Mouse (Mus musculus): ENCODE results near the gene Tcp10a.
A peak's percentile ranks its signal among the peaks of the same experiment; 100 is the strongest.
"Not testable (repeated sequence)": the region's sequence is repeated elsewhere in the genome, so short reads cannot be mapped to it uniquely, and the experiment has no call there.

The Tcp10a gene

DNA sequence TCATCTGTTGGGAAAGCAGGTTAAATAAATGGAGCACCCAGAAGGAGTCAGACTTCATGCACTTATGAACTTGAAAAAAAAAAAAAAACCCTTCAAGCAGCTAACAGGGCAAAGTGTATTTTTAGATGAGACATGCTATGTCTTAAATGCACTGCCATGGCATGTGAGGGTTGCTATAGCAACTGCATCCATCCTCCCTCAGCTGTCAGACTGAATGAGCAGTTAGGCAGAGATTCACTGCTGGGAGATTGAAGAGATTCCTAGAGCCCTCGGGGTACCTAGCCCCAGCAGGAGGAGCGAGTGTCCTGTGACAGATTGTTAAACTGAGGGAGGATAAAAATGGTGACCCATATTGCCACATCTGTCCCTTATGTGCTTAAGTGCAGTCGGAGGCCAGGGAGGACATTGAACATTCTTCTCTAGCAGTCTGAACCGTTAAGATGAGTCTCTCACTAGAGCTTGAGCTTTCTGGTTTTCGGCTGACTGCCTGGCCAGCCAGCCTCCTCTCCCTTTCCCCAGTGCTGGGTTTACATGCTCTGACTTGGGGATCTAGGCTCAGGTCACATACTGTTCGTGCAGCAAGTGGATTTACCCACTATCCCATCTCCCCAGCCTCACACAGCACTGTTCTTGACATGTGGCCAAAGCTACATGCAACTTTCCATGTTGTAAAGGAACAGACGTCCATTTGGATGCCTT, 42.4 kb downstream of the Tcp10a start:
- DNase-seq (ENCODE audit: inconsistent age in 2 of 2, low spot score in 1 of 2) = not testable (repeated sequence)

DNA sequence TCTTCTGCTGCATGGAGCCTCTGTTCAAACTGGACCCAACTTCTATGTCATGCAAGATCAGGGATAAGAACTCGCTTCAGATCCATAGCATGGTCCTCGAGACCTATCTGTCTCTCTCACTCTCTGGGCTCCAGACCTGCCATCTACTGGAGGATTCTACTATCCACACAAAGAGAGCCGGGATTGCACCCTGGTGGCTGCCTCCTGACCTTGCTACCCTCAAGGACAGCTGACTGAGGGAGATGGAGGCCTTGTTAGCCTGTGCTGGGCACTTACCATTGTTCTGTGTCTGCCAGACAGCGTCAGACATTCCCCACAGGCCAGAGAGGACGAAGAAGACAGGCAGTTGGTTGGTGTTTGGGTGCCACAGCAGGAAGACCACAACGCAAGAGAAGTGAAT, 45.0 kb downstream of the Tcp10a start:
- peak; percentile 60 to 81 for DNase-seq (ENCODE audit: inconsistent age in 2 of 2, low spot score in 1 of 2)

DNA sequence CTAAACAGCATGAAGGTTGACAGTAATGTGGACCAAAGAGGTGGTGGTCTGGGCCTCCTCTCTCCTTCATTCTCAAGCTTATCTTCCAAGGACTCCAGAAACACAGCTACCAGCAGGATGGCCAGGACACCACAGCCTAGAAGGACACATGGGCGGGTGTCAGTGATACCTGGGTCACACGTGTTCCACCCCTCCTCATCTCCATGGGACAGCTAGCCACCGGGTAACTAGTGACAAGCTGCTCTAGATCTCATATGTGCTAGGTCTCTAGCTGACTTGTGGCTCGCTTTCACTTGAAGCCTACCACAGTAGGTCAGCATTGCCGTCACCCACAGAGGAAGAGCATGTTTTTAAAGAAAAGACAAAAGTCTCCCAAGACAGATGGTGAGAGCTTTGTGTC, 47.4 kb downstream of the Tcp10a start, which contains the start of gene Gm49630:
Gene Gm49630, minus strand, starts transcription at position 101 of the 400 bp plus-strand sequence.
- not testable (repeated sequence) for DNase-seq (ENCODE audit: inconsistent age in 2 of 2, low spot score in 1 of 2)

DNA sequence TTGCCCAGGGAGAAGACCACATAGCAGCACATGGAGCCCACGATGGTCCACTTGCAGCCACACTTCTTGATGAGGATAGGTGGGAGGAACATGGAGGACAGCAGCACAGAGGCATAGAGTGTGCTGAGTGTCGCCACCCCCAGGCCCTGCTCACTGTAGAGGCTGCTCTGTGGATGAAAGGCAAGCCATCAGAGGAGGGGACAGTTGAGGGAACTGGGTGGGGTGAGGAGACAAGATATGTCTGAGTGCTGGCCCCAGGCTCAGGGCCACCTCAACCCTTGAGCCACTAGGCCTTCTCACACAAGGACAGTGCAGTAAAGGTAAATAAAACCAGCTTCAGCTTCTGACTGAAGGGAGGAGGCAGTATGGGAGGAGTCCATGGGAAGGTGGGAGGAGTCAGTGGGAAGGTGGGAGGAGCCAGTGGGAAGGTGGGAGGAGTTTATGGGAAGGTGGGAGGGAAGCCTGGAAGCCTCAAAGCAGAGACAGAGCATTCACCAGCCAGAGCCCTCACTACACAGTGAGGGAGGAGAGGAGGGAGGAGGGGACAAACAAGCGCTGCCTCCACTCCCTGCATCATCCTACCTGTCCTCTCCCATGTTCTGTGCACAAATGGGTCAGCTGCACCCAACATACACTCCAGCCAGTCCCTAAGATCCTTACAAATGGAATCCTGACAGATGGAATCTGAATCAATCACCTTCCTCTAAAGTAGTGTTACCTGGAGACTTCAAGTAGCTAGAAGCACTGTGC, 52.7 kb downstream of the Tcp10a start:
- DNase-seq (ENCODE audit: inconsistent age in 2 of 2, low spot score in 1 of 2) = not testable (repeated sequence)

DNA sequence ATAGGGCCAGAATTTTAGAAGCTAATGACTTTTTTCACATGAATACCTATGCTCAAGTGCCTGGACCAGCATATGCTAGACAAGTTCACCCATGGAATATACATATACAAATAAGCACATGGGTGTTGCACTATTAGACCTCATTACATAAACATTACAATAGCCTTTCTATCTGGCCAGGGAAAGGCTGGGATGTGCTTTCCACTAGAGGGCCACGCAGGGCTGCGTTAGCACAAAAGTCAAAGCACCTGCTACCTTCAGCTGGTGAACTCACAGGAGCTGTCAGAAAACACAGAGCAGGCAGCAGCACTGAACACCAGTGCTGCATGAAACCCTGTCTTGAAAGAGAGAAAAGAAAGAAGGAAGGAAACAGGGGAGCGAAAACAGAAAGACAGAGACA, 53.5 kb downstream of the Tcp10a start:
- not testable (repeated sequence) for DNase-seq (ENCODE audit: inconsistent age in 2 of 2, low spot score in 1 of 2)

DNA sequence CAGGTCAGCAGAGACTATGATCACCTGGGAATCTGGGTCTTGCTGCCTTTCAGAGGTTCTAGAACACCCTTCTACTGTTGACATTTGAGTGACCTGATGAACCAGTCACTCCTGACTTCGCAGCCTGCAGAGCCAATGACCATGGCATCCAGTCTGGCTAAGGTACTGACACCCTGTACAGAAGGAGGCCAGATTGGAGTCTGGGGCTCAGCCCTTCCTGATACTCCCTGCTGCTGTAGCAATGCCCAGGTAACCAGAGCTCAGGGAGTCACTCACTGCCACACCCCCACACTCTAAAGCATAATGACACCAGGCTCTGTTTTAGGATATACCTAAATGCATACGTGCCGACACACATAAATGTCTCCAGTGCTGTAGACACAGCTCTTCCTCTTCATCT, 58.3 kb downstream of the Tcp10a start:
- not testable (repeated sequence) for DNase-seq (ENCODE audit: inconsistent age in 2 of 2, low spot score in 1 of 2)

DNA sequence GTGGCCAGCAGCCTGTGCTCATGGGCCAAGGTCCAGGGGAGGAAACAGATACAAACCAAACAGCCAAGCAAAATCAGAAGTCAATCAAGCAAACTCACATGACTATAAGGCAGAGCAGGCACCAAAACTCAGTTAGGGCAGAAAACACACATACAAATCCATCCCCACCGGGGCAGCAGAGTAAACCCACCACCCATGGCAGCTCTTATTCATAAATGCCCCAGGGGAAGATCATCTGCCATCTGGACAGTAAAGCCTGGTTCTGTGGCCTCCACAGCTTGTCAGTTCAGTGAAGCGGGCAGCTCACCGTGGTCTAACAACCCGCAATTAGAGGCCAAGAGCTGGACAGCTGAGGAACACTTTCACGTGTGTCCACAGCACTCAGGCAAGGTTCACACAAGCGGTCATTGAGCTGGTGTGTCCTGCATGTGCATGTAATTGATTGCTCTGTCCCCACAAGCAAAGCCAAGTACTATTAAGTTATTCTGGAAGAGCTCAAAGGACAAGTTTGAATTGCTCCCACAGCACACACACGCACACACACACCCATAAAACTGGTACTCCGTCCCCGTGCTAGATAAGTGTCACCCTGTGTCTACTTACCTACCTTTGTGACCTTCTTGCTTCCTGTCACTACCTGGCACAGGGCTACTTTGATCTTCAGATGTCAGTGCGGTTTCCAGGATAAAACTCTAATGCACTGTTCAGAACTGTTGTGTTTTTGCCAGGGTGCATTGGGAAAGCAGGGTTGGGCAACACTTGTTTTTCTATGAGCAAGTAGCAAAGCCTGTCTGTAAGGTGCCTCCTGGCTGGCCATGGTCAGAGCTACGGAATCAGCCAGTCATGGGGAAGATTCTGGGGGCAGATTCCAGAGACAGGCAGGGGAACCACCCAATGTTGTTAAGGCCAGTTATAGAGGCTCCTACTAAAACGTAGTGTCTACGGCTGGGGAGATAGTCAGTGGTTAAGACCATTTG, 59.0 kb downstream of the Tcp10a start:
- not testable (repeated sequence) for DNase-seq (ENCODE audit: inconsistent age in 2 of 2, low spot score in 1 of 2)

DNA sequence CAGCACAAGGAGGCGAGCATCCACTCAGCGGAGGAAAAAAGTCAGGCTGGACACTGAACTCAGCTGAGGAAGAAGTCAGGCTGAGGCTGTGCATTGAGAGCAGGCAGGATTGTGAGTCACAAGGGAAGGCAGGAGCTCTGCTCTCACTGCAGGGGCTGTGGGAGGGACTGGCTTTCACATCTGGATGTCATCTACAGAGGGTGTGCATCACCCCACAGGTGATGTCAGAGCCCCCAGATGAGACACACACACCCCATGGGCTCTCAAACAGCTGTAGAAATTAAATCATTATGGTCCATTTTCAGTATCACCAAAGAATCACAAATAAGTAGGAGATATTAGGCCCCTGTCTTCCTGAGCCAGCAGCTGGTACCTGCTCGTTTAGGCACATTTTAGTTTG, 60.9 kb downstream of the Tcp10a start, which contains the start of gene Unc93a2:
Gene Unc93a2, minus strand, starts transcription at position 101 of the 400 bp plus-strand sequence.
- DNase-seq (ENCODE audit: inconsistent age in 2 of 2, low spot score in 1 of 2) = not testable (repeated sequence)

DNA sequence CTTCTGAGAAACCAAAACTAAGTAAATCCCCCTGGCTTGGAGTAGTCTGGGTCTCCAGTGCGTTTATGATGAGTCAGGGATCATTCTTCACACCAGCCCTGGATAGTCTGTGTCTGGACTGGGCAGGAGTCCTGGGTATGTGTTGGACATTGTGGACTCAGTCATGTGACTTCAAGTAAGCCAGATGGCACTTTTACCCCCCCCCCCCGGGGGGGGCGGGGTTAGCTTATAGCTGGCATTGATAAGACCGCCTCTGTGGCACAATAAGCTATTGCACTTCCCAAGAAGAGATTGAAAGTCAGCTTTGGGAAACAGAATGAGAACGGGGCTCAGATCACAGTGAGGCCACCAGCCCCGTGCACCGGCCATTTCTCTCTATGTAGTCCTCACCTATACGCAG, 61.6 kb downstream of the Tcp10a start:
- DNase-seq (ENCODE audit: inconsistent age in 2 of 2, low spot score in 1 of 2) = not testable (repeated sequence)

DNA sequence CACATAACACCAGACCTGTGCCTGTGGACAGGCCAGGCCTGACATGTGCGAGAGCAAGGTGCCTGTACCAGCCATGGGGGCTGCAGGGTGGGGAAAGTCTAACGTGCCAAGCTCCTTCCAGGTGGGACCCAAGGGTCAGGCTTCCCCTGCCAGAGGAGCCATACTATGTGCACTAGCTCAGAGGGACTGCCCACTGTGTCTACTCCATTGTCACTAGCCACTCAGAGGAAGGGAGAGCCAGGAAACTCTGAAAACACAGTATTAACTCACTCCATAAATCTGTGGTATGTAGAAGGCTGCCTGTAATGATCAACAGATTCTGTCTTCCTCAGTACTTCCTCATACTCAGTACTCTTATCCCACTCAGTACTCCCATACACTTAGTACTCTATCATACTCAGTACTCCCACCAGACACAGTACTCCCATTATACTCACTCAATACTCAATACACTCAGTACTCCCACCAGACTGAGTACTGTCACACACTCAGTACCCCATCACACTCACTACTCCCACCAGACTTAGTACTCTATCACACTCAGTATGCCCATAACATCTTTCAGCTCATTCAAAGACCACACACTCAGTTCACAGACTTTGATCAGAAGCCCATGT, 64.0 kb downstream of the Tcp10a start:
- DNase-seq (ENCODE audit: inconsistent age in 2 of 2, low spot score in 1 of 2) = not testable (repeated sequence)

DNA sequence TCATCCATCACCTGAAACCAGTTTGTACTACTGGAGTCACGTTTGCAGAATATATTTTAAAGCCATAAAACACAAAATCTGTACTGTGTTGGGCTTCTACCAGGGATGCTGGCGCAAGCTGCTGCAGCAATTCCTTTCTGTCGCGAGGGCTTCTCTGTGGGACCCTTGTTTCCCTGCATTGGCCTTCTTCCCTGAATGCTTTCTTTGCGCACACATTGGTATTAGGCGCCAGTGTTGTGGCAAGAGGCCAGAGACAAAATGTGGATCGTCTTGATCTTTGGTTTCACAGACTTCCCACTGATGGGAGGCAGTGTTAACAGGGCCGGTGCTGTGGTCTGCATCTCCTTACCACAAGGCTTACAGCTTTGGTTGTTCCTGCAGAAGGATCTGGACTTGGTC, 64.5 kb downstream of the Tcp10a start:
- not testable (repeated sequence) for DNase-seq (ENCODE audit: inconsistent age in 2 of 2, low spot score in 1 of 2)

DNA sequence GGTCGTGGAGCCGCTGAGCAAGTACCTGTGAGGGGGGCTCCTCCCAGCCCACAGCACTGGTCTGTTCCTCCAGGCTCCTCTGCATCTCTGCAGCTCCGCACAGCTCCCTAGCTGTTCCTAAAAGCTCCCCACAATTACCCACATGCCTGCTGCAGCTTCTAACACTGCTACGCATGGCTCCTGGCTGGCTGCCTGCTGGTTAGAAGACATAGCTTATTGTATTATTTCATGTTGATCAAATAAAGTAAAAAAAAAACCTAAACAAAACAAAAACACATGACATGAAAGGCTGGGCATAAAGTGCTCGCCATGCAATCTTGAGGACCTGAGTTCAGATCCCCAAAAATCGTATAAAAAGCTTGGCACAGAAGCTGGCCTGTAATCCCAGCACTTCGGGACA, 65.5 kb downstream of the Tcp10a start:
- DNase-seq (ENCODE audit: inconsistent age in 2 of 2, low spot score in 1 of 2) = peak; percentile 36 to 63

DNA sequence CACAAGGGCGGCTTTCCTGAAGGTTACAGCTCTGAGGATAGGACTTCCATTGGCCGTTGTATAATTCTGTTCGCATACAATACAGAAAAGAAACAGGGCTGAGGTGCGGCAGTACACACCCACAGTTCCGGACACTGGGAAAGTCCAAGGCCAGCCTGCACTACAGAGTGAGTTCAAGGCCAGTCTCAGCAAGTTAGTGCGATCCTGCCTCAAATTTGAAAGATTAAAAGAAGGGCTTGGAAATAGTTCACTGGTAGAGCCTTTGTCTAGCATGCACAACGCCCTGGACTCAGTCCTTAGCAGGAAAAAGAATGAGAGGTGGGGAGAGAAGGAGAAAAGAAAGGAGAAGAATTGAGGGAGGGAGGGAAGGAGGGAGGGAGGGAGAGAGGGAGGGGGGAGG, 70.7 kb downstream of the Tcp10a start:
- peak; percentile 70 to 90 for DNase-seq (ENCODE audit: inconsistent age in 2 of 2, low spot score in 1 of 2)
